Mouse (Mus musculus) right cerebral cortex, postnatal 25 days (tissue): Measurements from ENCODE around the gene 3830403N18Rik.
"Not testable (repeated sequence)": the region's sequence is repeated elsewhere in the genome, so short reads cannot be mapped to it uniquely, and the experiment has no call there.

Source experiments
- DNase-seq: peaks from one replicate; pipeline ENCODE4 v3.0.0; 2022

The 3830403N18Rik gene

DNA sequence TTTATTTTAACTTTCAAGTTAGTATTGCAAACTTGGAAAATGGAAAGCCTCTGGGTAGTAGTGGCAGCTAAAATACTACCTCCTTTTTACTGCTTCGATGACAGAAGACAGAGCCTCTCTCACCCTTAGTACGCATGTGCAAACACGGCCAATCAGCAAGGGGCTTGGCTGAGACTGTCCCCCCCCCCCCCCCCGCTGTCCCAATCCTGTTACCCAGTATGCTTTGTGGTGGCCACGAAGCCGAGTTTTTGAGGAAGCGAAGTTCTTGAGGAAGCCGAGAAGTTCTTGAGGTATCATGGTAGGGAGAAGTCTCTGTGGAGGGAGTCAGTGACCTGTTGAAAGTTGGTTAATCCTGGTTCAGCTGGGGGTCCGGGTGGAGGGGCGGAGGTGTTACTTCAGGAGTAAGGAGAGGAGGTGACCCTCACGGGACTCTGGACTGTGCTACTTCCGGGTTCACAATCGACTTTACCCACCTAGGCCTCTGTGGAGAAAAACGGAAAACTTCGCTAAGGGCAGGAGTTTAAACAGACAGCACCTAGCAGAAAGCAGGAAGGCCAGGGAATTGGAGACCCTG is at the start of gene 3830403N18Rik:
Gene 3830403N18Rik, plus strand, starts transcription at position 237 of the 574 bp plus-strand sequence.
- not testable (repeated sequence) for DNase-seq

DNA sequence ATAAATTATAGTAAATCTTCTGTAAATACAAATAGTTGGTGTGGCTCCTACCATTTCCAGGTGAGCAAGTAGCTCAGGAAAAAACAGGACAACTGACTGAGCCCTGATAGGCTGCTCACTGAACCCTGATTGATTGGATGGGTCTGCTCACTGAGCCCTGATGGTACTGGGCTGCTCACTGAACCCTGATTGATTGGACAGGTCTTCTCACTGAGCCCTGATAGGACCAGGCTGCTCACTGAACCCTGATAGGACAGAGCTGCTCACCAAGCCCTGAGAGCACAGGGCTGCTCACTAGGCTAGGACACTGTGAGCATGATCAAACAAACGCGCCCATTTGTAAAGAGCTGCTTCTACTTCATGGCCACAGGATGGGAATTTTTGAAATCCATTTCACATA is 15.0 kb downstream of the 3830403N18Rik start:
- no peak for DNase-seq

DNA sequence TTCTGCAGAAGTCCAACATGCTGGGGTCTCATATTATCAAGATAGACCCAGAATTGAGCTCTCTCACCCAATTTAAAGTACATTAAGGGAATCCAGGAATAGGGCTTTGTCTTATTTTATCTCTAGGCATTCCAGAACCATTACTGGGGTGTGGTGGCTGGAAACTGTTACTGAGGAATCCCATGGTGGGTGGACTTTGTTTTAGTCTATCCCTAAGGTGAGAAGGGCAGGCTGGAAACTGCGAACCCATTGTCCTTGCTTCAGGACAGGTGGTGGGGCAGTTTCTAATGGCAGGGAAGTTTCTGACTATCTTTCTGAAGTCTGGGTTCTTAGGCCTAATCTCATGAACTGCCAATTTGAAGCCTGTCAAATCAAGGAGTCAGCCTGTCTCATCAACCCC is 50.1 kb downstream of the 3830403N18Rik start:
- not testable (repeated sequence) for DNase-seq
